Mouse (Mus musculus): ENCODE results near the gene St3gal2. TPM values are rescaled to one million over a fixed set of nuclear protein-coding genes. Genes with fewer than 3 reads are reported as not detected.

Gene St3gal2
- polyA plus RNA-seq, 1 experiment from 2014 or later: 19.1 TPM

DNA sequence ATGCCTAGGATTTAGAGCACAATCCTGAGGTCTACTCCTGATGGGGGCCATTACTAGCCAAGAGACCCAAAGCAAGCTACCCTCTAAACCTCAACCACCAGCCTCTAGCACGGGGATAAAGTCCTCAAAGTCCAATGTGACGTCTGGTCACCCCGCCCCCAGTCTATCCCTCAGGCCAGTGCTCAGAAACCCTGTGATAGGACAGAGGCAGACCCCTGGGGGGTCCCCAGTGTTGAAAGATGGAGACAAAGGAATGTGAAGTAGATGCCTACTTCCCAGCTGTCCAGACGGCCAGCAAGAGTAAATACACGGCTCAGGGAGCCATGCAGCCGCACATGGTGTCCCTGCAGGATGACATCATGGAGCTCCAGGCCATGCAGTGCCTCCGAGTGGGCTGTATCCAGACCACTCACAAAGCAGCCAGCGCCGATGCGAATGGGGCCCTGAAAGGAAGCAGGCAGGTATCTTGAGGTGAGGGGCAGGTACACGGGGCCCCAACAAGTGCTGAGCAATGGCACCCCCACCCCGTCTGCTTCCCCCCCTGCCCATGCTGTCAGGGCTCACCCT is 29.7 kb upstream of the St3gal2 start:
- ATAC-seq (ENCODE audit: insufficient read depth, low FRiP score, low TSS enrichment) (no peak), DNase-seq (ENCODE audit: low spot score) (no peak)
- Histone ChIP-seq H3K27me3 (ENCODE audit: control insufficient read depth, insufficient read depth, low read length) (no peaks in the 10 kb centered on the region), H3K9me3 (ENCODE audit: control insufficient read depth, low read length) (no peaks in the 10 kb centered on the region), H3K9ac (ENCODE audit: low read length) (no peak overlapping the region), H3K4me3 (ENCODE audit: low read depth, low read length) (no peak overlapping the region), H3K4me2 (ENCODE audit: low read depth) (no peak overlapping the region), H3K36me3 (ENCODE audit: control insufficient read depth, insufficient read depth, low read length) (peaks cover 6% of the 10 kb centered on the region), H3K4me1 (ENCODE audit: control insufficient read depth, insufficient read depth, low read length) (no peaks in the 10 kb centered on the region), H3K27ac (ENCODE audit: low read depth, low read length) (no peak overlapping the region)
- 80% methylated on average over 12 of the region's 12 CpGs for WGBS

DNA sequence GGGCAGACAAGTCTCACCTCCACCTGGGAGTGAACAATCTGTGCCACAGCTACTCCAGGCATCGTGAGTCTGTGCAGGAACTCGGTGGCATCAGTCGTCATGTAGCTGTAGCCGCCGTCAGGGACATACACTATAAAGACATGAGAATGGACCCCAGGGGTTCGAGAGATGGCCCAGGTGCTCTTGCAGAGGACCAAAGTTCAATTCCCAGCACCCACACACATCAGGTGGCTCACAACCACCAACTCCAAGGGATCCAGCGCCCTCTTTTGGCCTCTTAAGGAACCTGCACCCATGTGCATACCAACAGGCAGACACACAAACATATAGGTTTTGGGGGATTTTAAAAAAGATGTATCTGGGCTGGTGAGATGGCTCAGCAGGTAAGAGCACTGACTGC is 27.7 kb upstream of the St3gal2 start:
- Histone ChIP-seq H3K4me1 (ENCODE audit: control insufficient read depth, insufficient read depth, low read length) (no peaks in the 10 kb centered on the region), H3K9ac (ENCODE audit: low read length) (no peak overlapping the region), H3K4me2 (ENCODE audit: low read depth) (no peak overlapping the region), H3K4me3 (ENCODE audit: low read depth, low read length) (no peak overlapping the region), H3K36me3 (ENCODE audit: control insufficient read depth, insufficient read depth, low read length) (peaks cover 6% of the 10 kb centered on the region), H3K9me3 (ENCODE audit: control insufficient read depth, low read length) (no peaks in the 10 kb centered on the region), H3K27ac (ENCODE audit: low read depth, low read length) (no peak overlapping the region), H3K27me3 (ENCODE audit: control insufficient read depth, insufficient read depth, low read length) (no peaks in the 10 kb centered on the region)
- DNase-seq (ENCODE audit: low spot score) (no peak), ATAC-seq (ENCODE audit: insufficient read depth, low FRiP score, low TSS enrichment) (no peak)
- 88% methylated on average over 7 of the region's 7 CpGs for WGBS

DNA sequence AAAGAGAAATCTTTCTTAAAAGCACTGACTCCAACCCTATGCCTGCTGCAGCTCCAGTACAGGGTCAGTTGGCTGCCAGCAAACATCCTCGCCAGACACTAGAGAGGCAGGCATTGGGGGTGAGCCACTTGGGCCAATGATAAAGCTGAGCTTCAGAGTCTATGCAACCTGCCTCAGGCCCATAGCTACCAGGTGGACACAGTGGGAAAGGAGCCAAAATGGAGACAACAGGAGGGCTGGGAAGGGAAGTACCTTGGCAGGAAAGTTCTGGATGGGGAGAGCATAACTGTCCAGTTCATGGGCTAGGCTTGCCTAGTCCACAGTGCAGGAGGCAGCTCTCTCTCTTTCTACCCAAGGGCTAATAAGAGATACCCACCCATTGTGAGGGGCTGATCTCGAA is 26.8 kb upstream of the St3gal2 start:
- no peak overlapping the region for H3K9ac ChIP-seq (ENCODE audit: low read length)
- H3K9me3 ChIP-seq (ENCODE audit: control insufficient read depth, low read length): no peaks in the 10 kb centered on the region
- no peaks in the 10 kb centered on the region for H3K4me1 ChIP-seq (ENCODE audit: control insufficient read depth, insufficient read depth, low read length)
- H3K4me2 ChIP-seq (ENCODE audit: low read depth): no peak overlapping the region
- WGBS: 89% methylated on average over 2 of the region's 2 CpGs
- no peak overlapping the region for H3K4me3 ChIP-seq (ENCODE audit: low read depth, low read length)
- ATAC-seq (ENCODE audit: insufficient read depth, low FRiP score, low TSS enrichment): no peak
- no peak overlapping the region for H3K27ac ChIP-seq (ENCODE audit: low read depth, low read length)
- DNase-seq (ENCODE audit: low spot score): no peak
- H3K27me3 ChIP-seq (ENCODE audit: control insufficient read depth, insufficient read depth, low read length): no peaks in the 10 kb centered on the region
- peaks cover 6% of the 10 kb centered on the region; the same call in 1 of the 2 replicates for H3K36me3 ChIP-seq (ENCODE audit: control insufficient read depth, insufficient read depth, low read length)

DNA sequence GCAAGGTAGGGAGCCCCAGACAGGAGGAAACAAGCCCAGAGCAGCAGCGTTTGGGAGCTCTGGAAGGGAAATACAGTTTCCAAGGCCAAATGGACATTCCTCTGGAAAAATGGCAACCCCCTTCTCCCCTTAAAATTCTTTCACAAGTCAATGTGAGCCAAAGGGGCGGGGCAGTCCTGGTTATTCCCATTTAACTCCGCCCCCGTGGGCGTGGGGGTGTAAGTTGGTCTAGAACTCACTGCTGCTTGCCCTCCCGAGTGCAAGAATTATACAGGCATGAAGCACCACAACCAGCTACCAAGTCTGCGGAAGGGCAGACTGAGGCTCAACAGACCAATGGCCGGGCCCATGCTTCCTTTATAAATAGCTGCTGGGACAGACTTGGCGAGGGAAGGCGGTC is 24.9 kb upstream of the St3gal2 start:
- H3K4me3 ChIP-seq (ENCODE audit: low read depth, low read length): no peak overlapping the region
- H3K4me2 ChIP-seq (ENCODE audit: low read depth): no peak overlapping the region
- H3K36me3 ChIP-seq (ENCODE audit: control insufficient read depth, insufficient read depth, low read length): no peaks in the 10 kb centered on the region
- H3K9me3 ChIP-seq (ENCODE audit: control insufficient read depth, low read length): no peaks in the 10 kb centered on the region
- H3K9ac ChIP-seq (ENCODE audit: low read length): no peak overlapping the region
- DNase-seq (ENCODE audit: low spot score) (peak; percentile 4), ATAC-seq (ENCODE audit: insufficient read depth, low FRiP score, low TSS enrichment) (no peak)
- H3K27ac ChIP-seq (ENCODE audit: low read depth, low read length): no peak overlapping the region
- H3K4me1 ChIP-seq (ENCODE audit: control insufficient read depth, insufficient read depth, low read length): no peaks in the 10 kb centered on the region
- WGBS: 84% methylated on average over 10 of the region's 10 CpGs
- no peaks in the 10 kb centered on the region for H3K27me3 ChIP-seq (ENCODE audit: control insufficient read depth, insufficient read depth, low read length)

DNA sequence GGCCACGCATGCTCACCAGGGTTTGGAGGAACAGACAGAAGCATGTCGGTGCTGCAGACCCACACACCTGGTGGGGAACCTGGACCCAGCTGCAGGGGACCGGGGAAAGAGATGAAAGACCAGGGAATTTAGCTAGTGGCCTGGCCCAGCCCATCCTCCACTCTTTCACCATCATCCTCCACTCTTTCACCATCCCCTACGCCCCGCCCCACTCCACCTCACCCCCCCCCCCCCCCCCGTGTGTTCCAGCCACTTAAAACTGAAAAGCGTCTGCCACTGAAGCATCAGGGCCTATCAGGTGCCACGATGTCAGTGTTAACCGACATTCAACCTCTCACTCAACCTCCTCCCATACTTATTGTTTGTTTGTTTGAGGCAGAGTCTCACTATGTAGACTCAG is 24.5 kb upstream of the St3gal2 start:
- H3K9ac ChIP-seq (ENCODE audit: low read length): no peak overlapping the region
- no peak for ATAC-seq (ENCODE audit: insufficient read depth, low FRiP score, low TSS enrichment)
- H3K4me3 ChIP-seq (ENCODE audit: low read depth, low read length): no peak overlapping the region
- H3K27me3 ChIP-seq (ENCODE audit: control insufficient read depth, insufficient read depth, low read length): no peaks in the 10 kb centered on the region
- 78% methylated on average over 8 of the region's 9 CpGs for WGBS
- H3K4me2 ChIP-seq (ENCODE audit: low read depth): no peak overlapping the region
- H3K4me1 ChIP-seq (ENCODE audit: control insufficient read depth, insufficient read depth, low read length): no peaks in the 10 kb centered on the region
- H3K9me3 ChIP-seq (ENCODE audit: control insufficient read depth, low read length): no peaks in the 10 kb centered on the region
- DNase-seq (ENCODE audit: low spot score): peak; percentile 0
- no peaks in the 10 kb centered on the region for H3K36me3 ChIP-seq (ENCODE audit: control insufficient read depth, insufficient read depth, low read length)
- no peak overlapping the region for H3K27ac ChIP-seq (ENCODE audit: low read depth, low read length)

DNA sequence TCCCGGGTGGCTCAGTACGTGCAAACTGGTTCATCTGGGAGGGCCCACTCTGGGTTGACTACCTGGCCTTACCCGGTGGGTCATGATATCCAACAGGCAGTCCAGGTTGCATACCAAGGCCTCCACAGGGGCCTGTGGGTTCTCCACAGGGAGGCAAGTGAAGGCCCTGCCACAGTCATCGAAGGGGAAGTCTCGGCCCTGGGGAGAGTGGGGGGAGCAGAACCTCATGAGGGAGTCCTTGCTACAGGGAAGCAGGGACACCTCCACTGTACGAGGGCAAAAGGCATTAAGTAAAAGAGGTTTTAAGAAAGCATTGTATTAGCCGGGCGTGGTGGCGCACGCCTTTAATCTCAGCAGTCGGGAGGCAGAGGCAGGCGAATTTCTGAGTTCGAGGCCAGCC is 23.9 kb upstream of the St3gal2 start:
- ATAC-seq (ENCODE audit: insufficient read depth, low FRiP score, low TSS enrichment) (no peak), DNase-seq (ENCODE audit: low spot score) (peak; percentile 8)
- H3K27ac ChIP-seq (ENCODE audit: low read depth, low read length): no peak overlapping the region
- H3K4me3 ChIP-seq (ENCODE audit: low read depth, low read length): no peak overlapping the region
- no peaks in the 10 kb centered on the region for H3K4me1 ChIP-seq (ENCODE audit: control insufficient read depth, insufficient read depth, low read length)
- H3K27me3 ChIP-seq (ENCODE audit: control insufficient read depth, insufficient read depth, low read length): no peaks in the 10 kb centered on the region
- no peaks in the 10 kb centered on the region for H3K9me3 ChIP-seq (ENCODE audit: control insufficient read depth, low read length)
- H3K4me2 ChIP-seq (ENCODE audit: low read depth): no peak overlapping the region
- 92% methylated on average over 13 of the region's 13 CpGs for WGBS
- H3K9ac ChIP-seq (ENCODE audit: low read length): no peak overlapping the region
- no peaks in the 10 kb centered on the region for H3K36me3 ChIP-seq (ENCODE audit: control insufficient read depth, insufficient read depth, low read length)

DNA sequence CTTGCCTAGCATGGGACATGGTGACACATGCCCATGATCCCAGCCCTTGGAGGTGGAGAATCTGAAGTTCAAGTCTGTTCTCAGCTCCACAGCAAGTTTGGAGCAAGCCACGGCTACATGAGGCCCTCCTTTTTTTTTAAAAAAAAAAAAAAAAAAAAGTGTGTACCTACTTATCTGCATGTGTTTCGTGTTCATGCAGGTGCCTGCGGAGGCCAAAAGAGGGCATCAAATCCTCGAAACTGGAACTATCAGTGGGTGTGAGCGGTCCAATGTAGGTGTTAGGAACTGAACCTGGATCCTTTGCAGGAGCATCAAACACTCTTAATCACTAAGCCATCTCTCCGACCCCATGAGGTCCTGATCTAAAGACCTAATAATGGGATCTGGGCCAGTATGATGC is 22.2 kb upstream of the St3gal2 start:
- DNase-seq (ENCODE audit: low spot score): peak; percentile 8

DNA sequence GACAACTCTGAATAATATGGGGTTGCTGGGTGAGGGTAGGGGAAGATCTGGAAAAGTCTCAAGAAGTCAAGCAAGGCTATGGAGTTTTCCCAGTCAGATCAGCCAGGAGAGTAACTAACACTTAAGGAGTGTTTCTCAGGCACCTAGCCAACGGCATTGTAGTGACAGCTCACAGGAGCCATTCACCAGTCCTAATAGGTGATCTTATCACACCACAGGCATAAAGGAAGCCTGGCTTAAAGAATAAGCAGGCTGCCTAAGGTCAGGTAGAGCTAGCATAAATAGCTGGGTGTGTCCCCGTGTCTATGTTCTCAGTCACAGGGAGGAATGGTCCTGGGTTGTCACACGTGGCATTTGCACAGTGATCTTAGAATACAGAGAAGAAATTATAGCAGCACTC is 18.7 kb upstream of the St3gal2 start:
- Histone ChIP-seq H3K9ac (ENCODE audit: low read length) (no peak overlapping the region), H3K27me3 (ENCODE audit: control insufficient read depth, insufficient read depth, low read length) (no peaks in the 10 kb centered on the region), H3K36me3 (ENCODE audit: control insufficient read depth, insufficient read depth, low read length) (no peaks in the 10 kb centered on the region), H3K9me3 (ENCODE audit: control insufficient read depth, low read length) (no peaks in the 10 kb centered on the region), H3K27ac (ENCODE audit: low read depth, low read length) (no peak overlapping the region), H3K4me2 (ENCODE audit: low read depth) (no peak overlapping the region), H3K4me1 (ENCODE audit: control insufficient read depth, insufficient read depth, low read length) (no peaks in the 10 kb centered on the region), H3K4me3 (ENCODE audit: low read depth, low read length) (no peak overlapping the region)
- peak; percentile 2 for DNase-seq (ENCODE audit: low spot score)
- ATAC-seq (ENCODE audit: insufficient read depth, low FRiP score, low TSS enrichment): no peak
- 87% methylated on average over 3 of the region's 3 CpGs for WGBS

More for the DNA sequence above, 22.2 kb upstream of the St3gal2 start:
- Histone ChIP-seq H3K27ac (ENCODE audit: low read depth, low read length) (no peak overlapping the region), H3K9ac (ENCODE audit: low read length) (no peak overlapping the region), H3K36me3 (ENCODE audit: control insufficient read depth, insufficient read depth, low read length) (no peaks in the 10 kb centered on the region), H3K9me3 (ENCODE audit: control insufficient read depth, low read length) (no peaks in the 10 kb centered on the region), H3K4me3 (ENCODE audit: low read depth, low read length) (no peak overlapping the region), H3K4me1 (ENCODE audit: control insufficient read depth, insufficient read depth, low read length) (no peaks in the 10 kb centered on the region), H3K4me2 (ENCODE audit: low read depth) (no peak overlapping the region), H3K27me3 (ENCODE audit: control insufficient read depth, insufficient read depth, low read length) (no peaks in the 10 kb centered on the region)
- no peak for ATAC-seq (ENCODE audit: insufficient read depth, low FRiP score, low TSS enrichment)
- whole genome bisulfite sequencing: 86% methylated on average over 6 of the region's 6 CpGs

DNA sequence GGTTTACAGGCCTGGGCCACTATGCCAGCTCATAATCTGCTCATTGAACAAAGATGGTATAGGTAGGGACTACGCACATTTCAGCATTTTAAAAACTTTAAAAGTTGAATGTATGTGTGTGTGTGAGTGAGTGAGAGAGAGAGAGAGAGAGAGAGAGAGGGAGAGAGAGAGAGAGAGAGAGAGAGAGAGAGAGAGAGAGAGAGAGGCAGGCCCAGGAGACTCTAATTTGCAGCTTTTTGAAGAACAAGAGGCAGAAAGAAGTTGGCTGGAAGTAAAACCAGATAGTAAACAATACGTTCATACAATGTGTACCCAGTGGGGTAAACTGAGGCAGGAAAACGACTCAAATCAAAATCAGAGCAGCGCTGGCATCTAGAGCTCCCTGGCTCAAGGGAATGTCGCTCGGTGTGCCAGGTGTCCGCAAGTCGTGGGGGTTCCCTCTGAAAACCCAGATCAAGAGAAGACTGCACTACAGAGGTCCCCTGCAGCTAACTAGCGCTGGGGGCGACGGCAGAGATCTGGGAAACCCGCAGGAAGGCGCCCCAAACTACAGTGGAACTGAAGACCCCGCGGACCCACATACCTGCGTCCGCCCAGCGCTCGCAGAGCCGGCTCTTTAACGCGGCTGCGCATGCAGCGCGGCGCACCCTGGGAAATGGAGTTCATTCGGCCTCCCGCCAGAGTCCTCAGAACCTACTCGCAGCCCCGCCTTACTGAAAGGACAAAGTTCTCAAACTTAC is 17.7 kb upstream of the St3gal2 start, which contains the start of gene Fuk:
Fuk (minus strand) TSS at position 650 of the 740 bp plus-strand sequence.
- ATAC-seq (ENCODE audit: insufficient read depth, low FRiP score, low TSS enrichment) (peak; percentile 87), DNase-seq (ENCODE audit: low spot score) (peak; percentile 82)
- Histone ChIP-seq H3K36me3 (ENCODE audit: control insufficient read depth, insufficient read depth, low read length) (no peaks in the 10 kb centered on the region), H3K4me1 (ENCODE audit: control insufficient read depth, insufficient read depth, low read length) (no peaks in the 10 kb centered on the region), H3K27me3 (ENCODE audit: control insufficient read depth, insufficient read depth, low read length) (no peaks in the 10 kb centered on the region), H3K9me3 (ENCODE audit: control insufficient read depth, low read length) (no peaks in the 10 kb centered on the region), H3K4me2 (ENCODE audit: low read depth) (peak within 1 kb of the TSS; percentile 45), H3K4me3 (ENCODE audit: low read depth, low read length) (peak within 1 kb of the TSS; percentile 55), H3K9ac (ENCODE audit: low read length) (peak within 1 kb of the TSS; percentile 64), H3K27ac (ENCODE audit: low read depth, low read length) (no peak within 1 kb of the TSS)
- WGBS: 4% methylated on average over 30 of the region's 30 CpGs

All from neural tube, embryonic 11.5 days (tissue).